8 mouse cellular contexts compared by ENCODE assay signal in the genomic region with DNA sequence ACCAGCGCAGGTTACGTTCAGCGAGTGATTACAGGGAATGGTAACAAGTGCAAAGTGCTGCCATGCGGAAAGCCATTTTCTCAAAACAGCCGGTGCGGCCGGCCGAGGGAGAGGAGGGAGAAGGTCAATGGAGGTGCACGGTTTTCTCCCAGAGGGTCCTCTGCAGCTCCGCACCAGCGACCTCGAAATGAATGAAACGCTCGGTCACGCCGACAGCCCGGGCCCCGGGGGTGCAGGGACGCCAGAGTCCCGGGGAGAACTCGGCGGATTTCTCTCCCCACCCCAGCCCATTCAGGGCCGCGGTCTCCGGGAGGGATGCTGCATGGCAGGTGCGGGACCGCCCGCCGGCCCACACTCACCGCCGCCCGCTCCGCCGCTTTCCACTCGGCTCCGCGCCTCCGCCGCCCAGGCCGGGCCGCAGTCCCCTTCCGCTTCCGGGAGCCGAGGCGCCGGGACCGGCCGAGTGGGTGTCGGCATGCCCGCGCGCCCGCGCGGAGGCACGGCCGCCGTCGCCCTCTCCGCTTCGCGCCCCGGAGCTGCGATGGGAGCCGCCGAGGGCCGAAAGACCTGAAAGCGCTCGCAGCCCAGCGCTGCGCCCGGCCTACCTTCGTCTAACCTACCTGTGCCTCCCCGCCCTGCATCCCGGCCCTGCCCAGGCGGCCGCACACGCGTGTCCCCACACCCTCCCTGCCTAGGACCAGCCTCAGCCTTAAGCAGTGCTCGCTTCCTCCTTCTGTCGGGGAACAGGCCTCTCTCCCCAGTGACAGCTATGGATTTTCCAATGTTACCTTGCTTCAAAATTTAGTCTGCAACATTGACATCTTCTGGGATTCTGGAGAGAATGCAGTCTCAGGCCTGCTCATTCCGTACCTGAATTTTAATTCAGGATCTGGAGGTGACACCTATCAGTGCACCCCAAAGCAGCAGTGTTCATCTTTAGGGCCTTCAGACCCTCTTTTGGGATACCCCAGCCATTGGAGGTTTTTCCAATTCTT. TPM values are rescaled to one million over a fixed set of nuclear protein-coding genes. Genes with fewer than 3 reads are reported as not detected.
DNase-seq lines count a peak whose midpoint lies in the region; ATAC-seq and TF ChIP-seq lines count a peak whose summit lies in the region.

A gene (minus strand): TSS at position 828 of the 995 bp plus-strand sequence.

- peak within 1 kb of the TSS; percentile 88 for H3K27ac ChIP-seq in forebrain, embryonic 12.5 days
- H3K27ac ChIP-seq in heart, postnatal 0 days (ENCODE audit: low read depth), result peak within 1 kb of the TSS; percentile 70
- H3K27ac ChIP-seq in liver, postnatal 0 days (ENCODE audit: low read depth), result peak within 1 kb of the TSS; percentile 55
- H3K27ac ChIP-seq in neural tube, embryonic 13.5 days (replicated peaks), result peak within 1 kb of the TSS; percentile 94

- no peak for TF ChIP-seq CTCF in brain, embryonic 14.5 days (IDR thresholded peaks at IDR 0.05; ENCODE audit: borderline replicate concordance, extremely low read depth, insufficient read depth, insufficient read length)
- TF ChIP-seq CTCF in heart, postnatal 0 days (IDR thresholded peaks at IDR 0.05; ENCODE audit: low read depth), result no peak
- TF ChIP-seq CTCF in liver, postnatal 0 days (IDR thresholded peaks at IDR 0.05; ENCODE audit: low read depth), result no peak

- no peaks in the 10 kb centered on the region for H3K27me3 ChIP-seq in forebrain, embryonic 12.5 days
- H3K27me3 ChIP-seq in heart, postnatal 0 days (ENCODE audit: control insufficient read depth, insufficient read depth, low read length), result no peaks in the 10 kb centered on the region
- no peaks in the 10 kb centered on the region for H3K27me3 ChIP-seq in liver, postnatal 0 days (ENCODE audit: insufficient read depth, low read length)
- no peaks in the 10 kb centered on the region for H3K27me3 ChIP-seq in neural tube, embryonic 13.5 days

- TF ChIP-seq POLR2A in brain, embryonic 14.5 days (IDR thresholded peaks at IDR 0.05; ENCODE audit: borderline replicate concordance, extremely low read depth, insufficient read depth, insufficient read length, poor library complexity, severe bottlenecking), result peak; percentile 77

- H3K4me1 ChIP-seq in forebrain, embryonic 12.5 days, result peaks cover 13% of the 10 kb centered on the region
- H3K4me1 ChIP-seq in heart, postnatal 0 days (ENCODE audit: control insufficient read depth, insufficient read depth), result peaks cover 8% of the 10 kb centered on the region; the same call in 1 of the 2 replicates
- no peaks in the 10 kb centered on the region for H3K4me1 ChIP-seq in liver, postnatal 0 days (ENCODE audit: insufficient read depth)
- peaks cover 31% of the 10 kb centered on the region for H3K4me1 ChIP-seq in neural tube, embryonic 13.5 days (replicated peaks)

- H3K4me3 ChIP-seq in forebrain, embryonic 12.5 days (replicated peaks), result peak within 1 kb of the TSS; percentile 77
- peak within 1 kb of the TSS; percentile 96 for H3K4me3 ChIP-seq in heart, postnatal 0 days (ENCODE audit: low read depth, low read length)
- peak within 1 kb of the TSS; percentile 75 for H3K4me3 ChIP-seq in liver, postnatal 0 days (ENCODE audit: low read depth, low read length)
- peak within 1 kb of the TSS; percentile 67 for H3K4me3 ChIP-seq in neural tube, embryonic 13.5 days

- peak within 1 kb of the TSS; percentile 67 for H3K4me2 ChIP-seq in forebrain, embryonic 12.5 days
- peak within 1 kb of the TSS; percentile 92 for H3K4me2 ChIP-seq in heart, postnatal 0 days (ENCODE audit: low read depth, low read length)
- H3K4me2 ChIP-seq in liver, postnatal 0 days (ENCODE audit: low read depth, low read length), result peak within 1 kb of the TSS; percentile 83
- peak within 1 kb of the TSS; percentile 75 for H3K4me2 ChIP-seq in neural tube, embryonic 13.5 days

- 1% methylated on average over 80 of the region's 82 CpGs for WGBS in forebrain, embryonic 12.5 days
- WGBS in heart, postnatal 0 days, result under 1% methylated on average over 75 of the region's 82 CpGs
- WGBS in liver, postnatal 0 days (ENCODE audit: insufficient replicate concordance), result 2% methylated on average over 67 of the region's 82 CpGs
- under 1% methylated on average over 70 of the region's 82 CpGs for WGBS in neural tube, embryonic 13.5 days

- no peaks in the 10 kb centered on the region for H3K9me3 ChIP-seq in forebrain, embryonic 12.5 days
- no peaks in the 10 kb centered on the region for H3K9me3 ChIP-seq in heart, postnatal 0 days (replicated peaks; ENCODE audit: control insufficient read depth, low read length)
- H3K9me3 ChIP-seq in liver, postnatal 0 days (ENCODE audit: low read length), result no peaks in the 10 kb centered on the region
- no peaks in the 10 kb centered on the region for H3K9me3 ChIP-seq in neural tube, embryonic 13.5 days

- peak; percentile 92 for ATAC-seq in forebrain, embryonic 12.5 days (ENCODE audit: low FRiP score)
- peak; percentile 94 for ATAC-seq in heart, postnatal 0 days (ENCODE audit: insufficient read depth, low read depth)
- ATAC-seq in liver, postnatal 0 days, result peak; percentile 94
- ATAC-seq in neural tube, embryonic 13.5 days (ENCODE audit: low read depth), result peak; percentile 91

- peak; percentile 81 for DNase-seq in CD4-positive, CD25-positive, alpha-beta regulatory T cell, adult 2 months (ENCODE audit: low read depth, low spot score)
- DNase-seq in brain, embryonic 14.5 days (ENCODE audit: low read depth), result peak; percentile 83
- DNase-seq in heart, postnatal 0 days (ENCODE audit: low spot score), result peak; percentile 67
- peak; percentile 86 to 89 for DNase-seq in kidney, postnatal 4 days
- peak; percentile 79 for DNase-seq in liver, postnatal 0 days
- DNase-seq in telencephalon, adult 2 months (ENCODE audit: low read depth, low spot score), result peak; percentile 47

- H3K9ac ChIP-seq in forebrain, embryonic 12.5 days, result peak within 1 kb of the TSS; percentile 92
- H3K9ac ChIP-seq in heart, postnatal 0 days (replicated peaks; ENCODE audit: low read depth, low read length), result peak within 1 kb of the TSS; percentile 96
- peak within 1 kb of the TSS; percentile 81 for H3K9ac ChIP-seq in liver, postnatal 0 days (replicated peaks)
- peak within 1 kb of the TSS; percentile 88 for H3K9ac ChIP-seq in neural tube, embryonic 13.5 days

- H3K36me3 ChIP-seq in forebrain, embryonic 12.5 days (replicated peaks), result no peaks in the 10 kb centered on the region
- no peaks in the 10 kb centered on the region for H3K36me3 ChIP-seq in heart, postnatal 0 days (replicated peaks; ENCODE audit: control insufficient read depth, insufficient read depth, low read length)
- no peaks in the 10 kb centered on the region for H3K36me3 ChIP-seq in liver, postnatal 0 days (replicated peaks; ENCODE audit: insufficient read depth, low read length)
- no peaks in the 10 kb centered on the region for H3K36me3 ChIP-seq in neural tube, embryonic 13.5 days

- TF ChIP-seq EP300 in heart, postnatal 0 days (IDR thresholded peaks at IDR 0.05; ENCODE audit: low read depth), result no peak
- TF ChIP-seq EP300 in liver, postnatal 0 days (IDR thresholded peaks at IDR 0.05; ENCODE audit: low read depth), result no peak

RNA-seq across cellular contexts. Expression of the gene that starts here (rescaled TPM):
- 12.4 and 14.7 TPM in 2 replicates for polyA plus RNA-seq in brain, embryonic 14.5 days (2012; rRNA removed)
- polyA plus RNA-seq in forebrain, embryonic 12.5 days (2016; fragmentation: Nextera tagmentation; extraction: Ambion mirVana), result 22.1 and 22.6 TPM in 2 replicates
- total RNA-seq in heart, postnatal 0 days (2014; rRNA removed; ENCODE audit: low replicate concordance), result 14.2 and 32.1 TPM in 2 replicates
- polyA plus RNA-seq in heart, postnatal 0 days (2015; fragmentation: Nextera tagmentation; extraction: Ambion mirVana), result 4.7 and 5.4 TPM in 2 replicates
- polyA plus RNA-seq in liver, postnatal 0 days (2015; fragmentation: Nextera tagmentation; extraction: Ambion mirVana), result 2.6 and 2.7 TPM in 2 replicates
- polyA plus RNA-seq in neural tube, embryonic 13.5 days (2015; fragmentation: Nextera tagmentation; extraction: Ambion mirVana), result 14.8 and 15.7 TPM in 2 replicates

Comparison
In these comparisons a context has a peak if more than half of its experiments do, and no peak if none do; other contexts are left out.
1. Peak in every context shown above with its lines: DNase-seq, ATAC-seq, H3K4me3 ChIP-seq and H3K27ac ChIP-seq.